Mouse (Mus musculus) cortical plate, adult 2 months (tissue): ENCODE data around the gene Hist1h3b.

Experiments
- CTCF ChIP-seq: fragments of 200-500 bp; IDR thresholded peaks from 2 replicates; pipeline ENCODE4 v1.5.1; 2011; ENCODE audit warnings: mild to moderate bottlenecking, control low read depth, low read length; ENCODE audit not compliant: insufficient read depth; ENCODE audit errors: extremely low read depth
- POLR2A ChIP-seq: fragments of 200-500 bp; IDR thresholded peaks from 2 replicates; pipeline ENCODE4 v1.6.1; 2011; ENCODE audit warnings: mild to moderate bottlenecking, low read length, control low read depth; ENCODE audit not compliant: insufficient read depth; ENCODE audit errors: extremely low read depth

DNA sequence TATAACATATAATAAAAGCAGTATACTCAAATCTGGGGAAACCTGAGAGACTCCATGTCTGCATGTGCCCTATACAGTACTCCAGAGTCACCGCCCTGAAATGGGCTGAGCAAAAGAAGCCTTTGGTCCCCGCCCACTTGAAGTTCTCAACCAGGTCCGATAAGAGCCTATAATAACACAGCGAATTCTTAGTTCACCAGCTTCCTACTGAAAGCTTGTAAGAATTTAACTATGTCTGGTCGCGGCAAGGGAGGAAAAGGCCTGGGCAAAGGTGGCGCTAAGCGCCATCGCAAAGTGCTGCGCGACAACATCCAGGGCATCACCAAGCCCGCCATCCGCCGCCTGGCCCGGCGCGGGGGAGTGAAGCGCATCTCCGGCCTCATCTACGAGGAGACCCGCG, 4.7 kb downstream of the Hist1h3b start, which contains the start of gene Hist1h4b:
- TF ChIP-seq POLR2A, result peak; percentile 93
- no peak for TF ChIP-seq CTCF
